Mouse (Mus musculus): ENCODE data around the gene Sdk2.

DNA sequence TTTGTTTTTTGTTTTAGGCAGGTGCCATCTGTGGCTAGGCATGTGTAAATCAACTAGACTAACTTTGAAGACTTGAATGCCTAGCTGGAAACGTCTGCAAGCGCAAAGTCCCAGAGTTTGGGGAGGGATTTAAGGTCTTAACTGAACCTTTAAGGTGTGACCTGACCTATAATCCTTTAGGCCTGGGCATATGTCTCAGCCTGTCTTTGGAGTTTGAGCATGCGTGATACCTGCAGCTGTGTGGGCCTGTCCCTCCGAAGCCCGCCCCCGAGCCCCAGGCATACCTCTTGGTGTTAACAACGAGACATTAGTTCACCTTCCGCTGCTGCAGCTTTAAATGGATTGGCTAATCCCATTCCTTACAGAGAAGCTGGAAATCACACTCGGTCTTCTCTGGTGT lies 312.0 kb downstream of the Sdk2 start:
- TF ChIP-seq POLR2A (IDR thresholded peaks at IDR 0.05; ENCODE audit: low read depth, low read length) (no peak), CTCF (IDR thresholded peaks at IDR 0.05; ENCODE audit: extremely low read depth, insufficient read depth, insufficient read length, insufficient replicate concordance) (no peak)
